Mouse (Mus musculus): ENCODE measurements around the gene Hpn. TPM values are rescaled to one million over a fixed set of nuclear protein-coding genes. Genes with fewer than 3 reads are reported as not detected.

Gene Hpn
- 1 to 10 TPM; 1.9 to 3.9 TPM for total RNA-seq (2021)

- DNase-seq = no peak
- intact Hi-C loops (cut with DNase I) = no loop called here
These were observed at the start of gene Hpn for GRCm38 (mm10) chr7:31115182-31115581. TSS of gene Hpn (minus strand) at chr7:31115290.

GRCm38 (mm10) chr7:31164748-31165147, 49.7 kb upstream of the Hpn start:
- DNase-seq = no peak
- intact Hi-C loops (cut with DNase I) = no loop called here

GRCm38 (mm10) chr7:31163666-31164577, 48.8 kb upstream of the Hpn start:
- intact Hi-C loops (cut with DNase I) = no loop called here
- DNase-seq = no peak

DNA sequence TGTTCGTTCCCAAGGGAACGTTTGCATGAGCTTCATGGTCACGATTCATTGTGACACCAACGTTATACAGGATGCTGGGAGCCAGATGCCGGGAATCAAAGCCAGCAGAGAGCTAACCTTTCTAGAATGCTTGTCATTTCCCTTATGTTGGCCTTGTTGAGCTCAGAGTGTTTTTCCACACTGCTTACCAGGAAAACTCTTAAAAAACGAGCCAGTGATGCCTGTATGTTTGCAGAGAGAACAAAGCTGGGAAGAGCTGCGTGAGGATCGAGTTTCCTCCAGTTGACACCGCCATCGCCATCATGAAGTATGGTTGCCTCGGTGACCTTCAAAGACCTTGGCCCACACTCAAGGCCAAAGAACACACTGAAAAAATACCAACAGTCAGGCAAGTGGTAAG, 47.2 kb upstream of the Hpn start:
- intact Hi-C loops (cut with DNase I) = no loop called here
- DNase-seq = no peak

DNA sequence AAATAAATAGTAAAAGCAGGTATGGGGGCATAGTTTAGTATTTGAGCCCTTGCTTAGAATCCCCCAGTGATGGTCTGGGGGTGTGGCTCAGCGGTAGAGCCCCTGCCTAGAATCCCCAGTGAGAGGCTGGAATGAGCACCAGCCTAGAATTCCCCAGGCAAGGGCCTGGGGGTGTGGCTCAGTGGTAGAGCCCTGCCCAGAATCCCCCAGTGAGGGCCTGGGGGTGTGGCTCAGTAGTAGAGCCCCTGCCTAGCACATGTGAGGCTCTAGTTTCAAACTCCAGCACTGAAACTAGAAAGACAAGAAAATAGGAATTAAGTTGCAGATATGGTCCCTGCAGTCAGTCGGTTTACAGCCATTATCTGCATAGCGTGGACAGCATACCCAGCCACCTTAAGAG, 46.7 kb upstream of the Hpn start:
- DNase-seq = no peak
- intact Hi-C loops (cut with DNase I) = no loop called here

GRCm38 (mm10) chr7:31161246-31161645, 46.2 kb upstream of the Hpn start:
- no peak for DNase-seq
- intact Hi-C loops (cut with DNase I) = no loop called here

DNA sequence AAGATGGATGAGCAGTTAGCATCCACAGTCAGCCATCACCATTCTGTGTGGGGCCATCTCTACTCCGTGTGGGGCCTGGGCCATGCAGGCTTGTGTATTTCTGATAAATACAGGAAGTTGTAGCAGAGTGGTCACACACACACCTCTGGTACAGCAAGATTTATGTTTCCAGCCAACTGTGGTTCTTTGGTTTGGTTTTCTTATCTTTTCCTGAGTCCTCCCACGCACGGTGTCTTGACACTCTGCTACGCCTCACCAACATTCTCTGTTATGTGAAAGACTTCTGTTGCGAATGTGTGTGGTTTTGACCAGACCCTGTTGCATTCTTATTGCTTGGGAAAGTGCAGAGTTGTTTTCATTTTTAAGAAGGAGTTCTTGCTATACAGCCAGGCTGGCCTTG, 45.7 kb upstream of the Hpn start:
- intact Hi-C loops (cut with DNase I) = no loop called here
- no peak for DNase-seq

DNA sequence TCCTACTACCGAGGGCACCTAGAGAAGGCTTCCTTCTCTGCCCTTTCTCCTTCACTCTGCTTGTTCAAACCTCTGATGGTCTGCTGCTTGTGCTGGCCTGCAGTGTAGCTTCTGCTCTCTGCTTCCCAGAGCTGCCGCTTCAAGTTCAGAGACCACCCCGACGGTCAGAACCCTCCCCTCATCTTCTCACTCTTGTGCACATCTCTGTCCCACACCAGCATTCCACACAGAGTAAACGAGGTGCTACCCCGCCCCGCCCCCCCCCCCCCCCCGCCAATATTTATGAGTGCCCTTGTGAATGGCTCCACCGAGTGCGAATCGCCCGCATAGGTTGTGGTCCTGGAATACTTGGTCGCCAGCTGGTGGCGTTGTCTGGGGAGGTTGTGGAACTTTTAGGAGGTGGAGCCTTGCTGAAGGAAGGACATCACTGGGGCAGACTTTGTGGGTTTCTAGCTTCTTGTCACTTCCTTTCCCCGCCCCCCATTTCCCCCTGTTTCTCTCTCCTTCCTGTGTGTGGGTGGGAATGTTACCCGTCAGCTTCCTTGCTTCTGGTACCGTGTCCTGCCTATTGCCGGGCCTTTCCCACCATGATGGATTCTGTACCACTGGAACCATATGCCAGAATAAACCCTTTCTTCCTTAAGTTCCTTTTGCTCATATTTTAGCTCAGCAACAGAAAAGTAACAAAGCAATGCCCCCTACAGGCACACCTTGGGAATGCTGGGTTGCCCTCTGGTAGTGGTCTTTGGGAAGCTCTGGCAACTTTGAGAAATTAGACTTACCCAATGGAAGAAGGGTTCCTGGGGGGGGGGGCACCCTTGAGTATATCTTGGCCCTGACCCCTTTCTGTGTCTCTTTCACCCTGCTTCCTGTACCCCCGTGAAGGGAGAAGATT, 41.2 kb upstream of the Hpn start:
- no peak for DNase-seq
- intact Hi-C loops (cut with DNase I) = no loop called here

- intact Hi-C loops (cut with DNase I) = no loop called here
- DNase-seq = peak in 1 of 2 experiments; percentile 45
These were observed 40.4 kb upstream of the Hpn start, which contains the start of gene Gramd1a for GRCm38 (mm10) chr7:31155296-31156033. TSS of gene Gramd1a (minus strand) at chr7:31155896.

DNA sequence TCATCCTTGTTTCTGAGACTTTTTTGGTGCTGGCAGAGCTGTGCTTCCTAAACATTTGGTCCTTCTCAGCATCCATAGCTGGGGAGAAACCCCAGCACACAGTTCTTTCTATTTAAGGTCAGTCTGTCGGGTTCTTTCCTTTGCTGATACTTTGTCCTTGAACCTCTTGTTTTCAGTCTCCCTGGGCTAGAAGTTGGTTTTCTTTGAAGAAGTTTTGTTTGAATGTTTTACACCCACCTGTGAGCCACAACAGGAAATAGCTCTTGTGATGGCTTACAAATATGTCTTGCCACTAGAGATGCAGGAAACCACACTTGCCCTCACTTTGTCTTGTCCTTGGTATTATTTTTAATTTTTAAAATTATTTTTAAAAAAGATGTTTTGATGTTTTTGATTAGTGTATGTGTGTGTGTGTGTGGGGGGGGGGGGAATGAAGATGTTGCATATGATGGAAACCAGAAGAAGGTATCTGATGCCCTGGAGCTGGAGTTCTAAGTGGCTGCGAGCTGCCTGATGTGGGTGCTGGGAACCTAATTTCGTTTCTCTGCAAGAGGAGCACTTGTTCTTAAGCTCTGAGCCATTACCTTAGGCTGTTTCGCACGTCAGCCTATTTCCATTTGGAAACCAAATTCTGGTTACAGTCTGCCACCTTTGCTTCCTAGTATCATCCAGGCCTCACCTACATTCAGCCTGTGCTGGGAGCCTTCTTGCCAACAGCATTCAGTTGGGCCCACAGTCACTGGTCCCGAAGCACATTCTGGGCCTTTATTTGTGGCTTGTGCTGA, 38.6 kb upstream of the Hpn start:
- DNase-seq = no peak
- intact Hi-C loops (cut with DNase I) = no loop called here

GRCm38 (mm10) chr7:31151301-31152241, 36.5 kb upstream of the Hpn start:
- DNase-seq = peak; percentile 70 to 82
- intact Hi-C loops (cut with DNase I) = loop anchor here (2.0 kb wide), 1 partner anchor 17 kb away; no protein-coding TSS in a partner anchor

DNA sequence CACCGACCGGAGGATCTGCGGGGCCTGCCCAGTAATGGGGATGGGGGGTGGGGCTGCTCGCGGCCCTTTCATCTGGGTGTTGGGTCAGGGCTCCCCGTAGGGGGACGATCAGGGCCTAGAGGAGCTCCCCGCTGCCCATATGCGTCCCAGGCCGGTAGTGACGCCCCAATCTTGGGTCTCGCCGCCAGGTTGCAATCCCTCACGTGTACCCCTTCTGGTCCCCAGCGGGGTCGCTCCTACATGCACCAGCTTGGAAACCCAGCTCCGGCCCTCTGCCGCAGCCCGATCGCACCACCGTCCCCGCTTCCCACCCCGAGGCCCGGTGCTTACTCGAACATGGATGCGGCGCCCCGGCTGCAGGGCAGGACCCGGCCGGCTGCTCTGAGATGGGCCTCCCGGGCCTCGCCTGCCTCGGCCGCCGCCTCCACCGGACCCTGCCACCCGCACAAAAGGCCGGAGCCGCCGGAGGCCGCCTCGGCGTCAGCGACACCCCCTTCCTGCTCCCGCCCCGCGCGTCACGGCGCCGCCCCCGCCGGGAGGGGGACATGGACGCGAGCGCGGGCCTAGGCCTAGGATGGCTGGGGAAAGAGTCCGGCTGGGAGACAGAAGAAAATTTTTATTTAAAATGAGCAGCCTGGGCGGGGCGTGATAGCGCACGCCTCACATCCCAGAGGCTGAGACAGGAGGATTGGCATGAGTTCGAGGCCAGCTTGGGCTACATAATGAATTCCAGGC, 35.6 kb upstream of the Hpn start:
- intact Hi-C loops (cut with DNase I) = loop anchor here (2.0 kb wide), 1 partner anchor 18 kb away; no protein-coding TSS in a partner anchor
- peak; percentile 92 for DNase-seq

GRCm38 (mm10) chr7:31149751-31150565, 34.9 kb upstream of the Hpn start:
- intact Hi-C loops (cut with DNase I) = loop anchor here (2.0 kb wide), 1 partner anchor 19 kb away; no protein-coding TSS in a partner anchor
- DNase-seq = no peak

DNA sequence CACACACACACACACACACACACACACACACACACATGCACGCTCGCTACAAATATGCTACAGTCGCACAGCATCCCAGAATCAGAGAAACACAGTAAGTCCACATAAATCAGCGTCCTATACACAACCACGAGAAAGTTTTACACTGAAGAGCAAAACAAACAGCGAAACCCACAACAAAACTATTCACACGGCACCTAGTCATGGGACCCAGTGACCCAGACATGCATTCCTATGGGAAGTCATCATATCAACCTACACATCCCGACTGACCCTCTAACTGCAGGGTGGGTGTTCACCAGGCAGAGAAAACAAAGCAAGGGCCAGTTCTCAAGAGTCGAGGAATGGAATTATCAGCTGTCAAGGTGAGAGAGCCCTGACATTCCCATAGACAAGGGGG, 34.2 kb upstream of the Hpn start:
- no peak for DNase-seq
- intact Hi-C loops (cut with DNase I) = no loop called here

GRCm38 (mm10) chr7:31148756-31149155, 33.7 kb upstream of the Hpn start:
- peak; percentile 59 to 67 for DNase-seq
- intact Hi-C loops (cut with DNase I) = no loop called here

GRCm38 (mm10) chr7:31148086-31148485, 33.0 kb upstream of the Hpn start:
- no peak for DNase-seq
- intact Hi-C loops (cut with DNase I) = no loop called here

DNA sequence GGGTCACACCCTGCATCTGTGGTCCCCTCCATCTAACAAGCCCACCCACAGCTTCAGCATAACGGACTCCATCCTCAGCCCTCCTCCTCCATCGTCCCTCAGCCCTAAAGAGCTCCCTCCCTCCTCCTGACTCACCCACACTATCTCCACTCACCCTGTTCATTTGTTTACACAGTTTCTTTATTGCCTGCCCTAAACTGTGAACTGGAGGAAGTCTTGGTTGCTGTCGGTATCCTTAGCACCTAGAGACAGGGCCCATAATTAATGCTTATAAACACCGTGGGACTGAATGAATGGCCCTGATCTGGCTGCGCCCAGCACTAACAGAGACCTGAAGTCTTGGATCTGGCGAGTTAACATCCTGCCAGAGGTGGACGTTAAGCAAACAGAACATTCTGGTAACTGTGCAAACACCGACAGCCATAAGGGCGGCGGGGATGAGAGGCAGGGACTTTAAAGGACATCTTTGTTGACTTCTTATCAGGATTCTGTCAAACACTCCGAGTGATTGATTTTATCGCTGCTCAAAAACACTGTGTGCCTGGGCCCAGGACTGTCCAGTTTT, 30.6 kb upstream of the Hpn start:
- intact Hi-C loops (cut with DNase I) = no loop called here
- no peak for DNase-seq

All from heart, postnatal 36 days (tissue).